Mouse (Mus musculus) embryonic facial prominence, embryonic 11.5 days (tissue): ENCODE measurements at regions not wholly inside any gene's neighbourhood (a gene's known extent, or its start where the extent isn't known, plus 50 kb on each side); places are given as distances from the start of the nearest gene placed in this dataset.

ENCODE experiments used
- ATAC-seq: fragments of 200-750 bp; cut with Nextera tagmentation; replicated peaks from 2 replicates; pipeline ENCODE4 v1.8.0; 2017; ENCODE audit warnings: low read depth; ENCODE audit not compliant: insufficient number of reproducible peaks, low FRiP score, low TSS enrichment
- DNase-seq: peaks from one replicate; pipeline ENCODE4 v3.0.0-alpha.2; 2015; ENCODE audit warnings: low spot score
- H3K27ac ChIP-seq: fragments of 300-500 bp; sonication (generic); replicated peaks from 2 replicates; pipeline ENCODE4 v1.5.1; 2014; ENCODE audit warnings: mild to moderate bottlenecking, low read depth, low read length, control low read depth
- H3K27me3 ChIP-seq: fragments of 300-500 bp; sonication (generic); 2 replicates; pipeline ENCODE4 v1.6.1; 2014; ENCODE audit warnings: mild to moderate bottlenecking, low read length, moderate library complexity, mixed read lengths; ENCODE audit not compliant: control insufficient read depth, insufficient read depth
- H3K36me3 ChIP-seq: fragments of 300-500 bp; sonication (generic); replicated peaks from 2 replicates; pipeline ENCODE4 v1.6.1; 2014; ENCODE audit warnings: low read depth, mild to moderate bottlenecking, low read length, moderate library complexity, mixed read lengths; ENCODE audit not compliant: control insufficient read depth, insufficient read depth
- H3K4me1 ChIP-seq: fragments of 300-500 bp; sonication (generic); 2 replicates; pipeline ENCODE4 v1.6.1; 2014; ENCODE audit warnings: low read length, mixed read lengths; ENCODE audit not compliant: control insufficient read depth, insufficient read depth
- H3K4me2 ChIP-seq: fragments of 300-500 bp; sonication (generic); 2 replicates; pipeline ENCODE4 v1.6.1; 2014; ENCODE audit warnings: low read depth, mild to moderate bottlenecking, control low read depth, low read length, moderate library complexity
- H3K4me3 ChIP-seq: fragments of 300-500 bp; sonication (generic); 2 replicates; pipeline ENCODE4 v1.5.1; 2014; ENCODE audit warnings: low read depth, low read length, control low read depth
- H3K9ac ChIP-seq: fragments of 300-500 bp; sonication (generic); replicated peaks from 2 replicates; pipeline ENCODE4 v1.6.1; 2014; ENCODE audit warnings: mild to moderate bottlenecking, control low read depth, low read length
- H3K9me3 ChIP-seq: fragments of 300-500 bp; sonication (generic); replicated peaks from 2 replicates; pipeline ENCODE4 v1.6.1; 2016; ENCODE audit warnings: mild to moderate bottlenecking, low read length, inconsistent platforms, mixed read lengths; ENCODE audit not compliant: control insufficient read depth
- WGBS: fragments of 180-500 bp; shearing (Covaris S2); extraction: QIAGEN DNeasy Blood & Tissue Kit; methylation state at CpG from one replicate; pipeline ENCODE4 v1.1.7; 2014; 5-methylcytosine and 5-hydroxymethylcytosine counted together

- H3K27ac ChIP-seq = no peak overlapping the region
- H3K4me2 ChIP-seq = no peak overlapping the region
- no peak overlapping the region for H3K9ac ChIP-seq
- ATAC-seq = no peak
- no peaks in the 10 kb centered on the region for H3K4me1 ChIP-seq
- no peak for DNase-seq
- 84% methylated on average over 5 of the region's 5 CpGs for WGBS
- H3K4me3 ChIP-seq = no peak overlapping the region
- H3K9me3 ChIP-seq = no peaks in the 10 kb centered on the region
- no peaks in the 10 kb centered on the region for H3K27me3 ChIP-seq
- no peaks in the 10 kb centered on the region for H3K36me3 ChIP-seq
These were observed 84.2 kb upstream of the Tbl1xr1 start for GRCm38 (mm10) chr3:21992203-21992602.

- Histone ChIP-seq H3K9ac (no peak overlapping the region), H3K4me1 (no peaks in the 10 kb centered on the region), H3K4me3 (no peak overlapping the region), H3K27me3 (no peaks in the 10 kb centered on the region), H3K9me3 (no peaks in the 10 kb centered on the region), H3K4me2 (no peak overlapping the region), H3K36me3 (no peaks in the 10 kb centered on the region), H3K27ac (no peak overlapping the region)
- WGBS = 86% methylated on average over 2 of the region's 2 CpGs
- ATAC-seq = no peak
- no peak for DNase-seq
These were observed 82.5 kb upstream of the Tbl1xr1 start for GRCm38 (mm10) chr3:21993961-21994360.

GRCm38 (mm10) chr3:21995566-21996391 lies 80.7 kb upstream of the Tbl1xr1 start:
- Histone ChIP-seq H3K4me3 (no peak overlapping the region), H3K27me3 (no peaks in the 10 kb centered on the region), H3K36me3 (no peaks in the 10 kb centered on the region), H3K4me1 (no peaks in the 10 kb centered on the region), H3K9me3 (no peaks in the 10 kb centered on the region), H3K27ac (no peak overlapping the region), H3K9ac (no peak overlapping the region), H3K4me2 (no peak overlapping the region)
- 74% methylated on average over 8 of the region's 8 CpGs for WGBS
- ATAC-seq (no peak), DNase-seq (no peak)

GRCm38 (mm10) chr3:21997387-21997786 lies 79.1 kb upstream of the Tbl1xr1 start:
- ATAC-seq = no peak
- no peak overlapping the region for H3K4me3 ChIP-seq
- H3K27me3 ChIP-seq = no peaks in the 10 kb centered on the region
- 95% methylated on average over 3 of the region's 3 CpGs for WGBS
- H3K9ac ChIP-seq = no peak overlapping the region
- H3K27ac ChIP-seq = no peak overlapping the region
- no peaks in the 10 kb centered on the region for H3K9me3 ChIP-seq
- no peak overlapping the region for H3K4me2 ChIP-seq
- no peak for DNase-seq
- H3K4me1 ChIP-seq = no peaks in the 10 kb centered on the region
- no peaks in the 10 kb centered on the region for H3K36me3 ChIP-seq

- no peak for ATAC-seq
- no peaks in the 10 kb centered on the region for H3K27me3 ChIP-seq
- 86% methylated on average over 9 of the region's 9 CpGs for WGBS
- H3K4me1 ChIP-seq = no peaks in the 10 kb centered on the region
- H3K27ac ChIP-seq = no peak overlapping the region
- DNase-seq = no peak
- H3K4me3 ChIP-seq = no peak overlapping the region
- no peak overlapping the region for H3K9ac ChIP-seq
- H3K36me3 ChIP-seq = no peaks in the 10 kb centered on the region
- H3K9me3 ChIP-seq = no peaks in the 10 kb centered on the region
- no peak overlapping the region for H3K4me2 ChIP-seq
These were observed 71.0 kb upstream of the Tbl1xr1 start for GRCm38 (mm10) chr3:22005456-22005855.

- WGBS = 97% methylated on average over 1 of the region's 1 CpGs
- H3K4me2 ChIP-seq = no peak overlapping the region
These were observed 70.3 kb upstream of the Tbl1xr1 start for GRCm38 (mm10) chr3:22006113-22006512.

GRCm38 (mm10) chr3:22006651-22007050 lies 69.8 kb upstream of the Tbl1xr1 start:
- DNase-seq (no peak), ATAC-seq (no peak)
- Histone ChIP-seq H3K4me2 (no peak overlapping the region), H3K9me3 (no peaks in the 10 kb centered on the region), H3K4me3 (no peak overlapping the region), H3K4me1 (no peaks in the 10 kb centered on the region), H3K36me3 (no peaks in the 10 kb centered on the region), H3K9ac (no peak overlapping the region), H3K27ac (no peak overlapping the region), H3K27me3 (no peaks in the 10 kb centered on the region)
- WGBS = 79% methylated on average over 2 of the region's 2 CpGs

More at GRCm38 (mm10) chr3:22006113-22006512, 70.3 kb upstream of the Tbl1xr1 start:
- Histone ChIP-seq H3K36me3 (no peaks in the 10 kb centered on the region), H3K9ac (no peak overlapping the region), H3K4me3 (no peak overlapping the region), H3K9me3 (no peaks in the 10 kb centered on the region), H3K27ac (no peak overlapping the region), H3K4me1 (no peaks in the 10 kb centered on the region), H3K27me3 (no peaks in the 10 kb centered on the region)
- DNase-seq (no peak), ATAC-seq (no peak)

- Histone ChIP-seq H3K4me3 (no peak overlapping the region), H3K9me3 (no peaks in the 10 kb centered on the region), H3K4me1 (no peaks in the 10 kb centered on the region), H3K27me3 (no peaks in the 10 kb centered on the region), H3K36me3 (no peaks in the 10 kb centered on the region), H3K27ac (no peak overlapping the region), H3K4me2 (no peak overlapping the region), H3K9ac (no peak overlapping the region)
- WGBS = 79% methylated on average over 5 of the region's 5 CpGs
- ATAC-seq (no peak), DNase-seq (no peak)
These were observed 68.7 kb upstream of the Tbl1xr1 start for GRCm38 (mm10) chr3:22007736-22008135.
